Mouse (Mus musculus): ENCODE results near the gene Ehd1. TPM values are rescaled to one million over a fixed set of nuclear protein-coding genes. Genes with fewer than 3 reads are reported as not detected.

The Ehd1 gene
- polyA plus RNA-seq, 1 experiment from 2014 or later: 90.8 TPM

DNA sequence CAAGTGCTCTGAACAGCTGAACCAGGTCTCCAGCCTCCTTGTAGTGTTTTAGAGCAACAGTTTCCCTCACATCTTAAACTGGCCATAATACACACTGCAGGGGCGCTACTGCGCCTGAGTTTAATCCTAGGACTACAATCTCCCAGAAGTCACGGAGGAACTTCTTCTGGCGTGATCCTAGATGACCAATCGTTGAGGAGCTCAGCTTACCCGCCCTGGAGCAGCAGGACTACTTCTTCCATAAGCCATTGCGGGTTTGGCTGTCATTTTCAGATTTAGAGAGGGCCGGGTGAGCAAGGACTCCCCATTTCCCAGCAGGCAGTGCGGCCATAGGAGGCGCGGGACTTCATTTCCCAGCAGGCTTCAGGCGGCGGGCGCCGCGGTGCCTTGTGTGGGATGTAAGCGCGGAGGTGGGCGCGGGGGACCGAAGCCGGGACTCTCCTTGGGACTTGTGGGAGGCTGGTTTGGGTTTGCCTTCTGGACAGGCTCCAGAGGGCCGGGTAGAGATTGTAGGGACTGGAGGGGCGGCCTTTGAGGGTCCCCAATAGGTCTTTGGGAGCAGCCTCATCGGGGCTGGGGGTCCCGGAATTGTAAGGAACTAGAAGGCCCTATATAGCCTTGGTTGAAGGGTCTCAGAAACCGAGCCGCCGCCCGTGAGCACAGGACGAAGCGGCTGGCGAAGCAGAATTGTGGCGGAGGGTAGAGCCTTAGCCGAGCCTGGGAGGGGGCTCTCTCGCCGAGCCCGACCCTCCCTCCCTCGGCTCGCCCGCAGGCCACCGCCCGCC is 58.3 kb downstream of the Ehd1 start, which contains the start of gene Men1:
TSS of gene Men1 (plus strand) at position 307 of the 785 bp plus-strand sequence.
- under 1% methylated on average over 43 of the region's 43 CpGs for WGBS
- peaks cover 26% of the 10 kb centered on the region for H3K4me1 ChIP-seq
- ATAC-seq (ENCODE audit: low FRiP score): peak; percentile 93
- peak within 1 kb of the TSS; percentile 94 for H3K9ac ChIP-seq
- peak within 1 kb of the TSS; percentile 97 for H3K4me2 ChIP-seq (replicated peaks)
- peaks cover 29% of the 10 kb centered on the region for H3K36me3 ChIP-seq
- peak within 1 kb of the TSS; percentile 82 for H3K4me3 ChIP-seq
- H3K9me3 ChIP-seq (replicated peaks): no peaks in the 10 kb centered on the region
- H3K27me3 ChIP-seq: no peaks in the 10 kb centered on the region
- H3K27ac ChIP-seq: peak within 1 kb of the TSS; percentile 71

DNA sequence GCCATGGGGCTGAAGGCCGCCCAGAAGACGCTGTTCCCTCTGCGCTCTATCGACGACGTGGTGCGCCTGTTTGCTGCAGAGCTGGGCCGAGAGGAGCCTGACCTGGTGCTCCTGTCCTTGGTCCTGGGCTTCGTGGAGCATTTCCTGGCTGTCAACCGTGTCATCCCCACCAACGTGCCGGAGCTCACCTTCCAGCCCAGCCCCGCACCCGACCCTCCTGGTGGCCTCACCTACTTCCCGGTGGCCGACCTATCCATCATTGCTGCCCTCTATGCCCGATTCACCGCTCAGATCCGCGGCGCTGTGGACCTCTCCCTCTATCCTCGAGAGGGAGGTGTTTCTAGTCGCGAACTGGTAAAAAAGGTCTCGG is 58.9 kb downstream of the Ehd1 start:
- no peaks in the 10 kb centered on the region for H3K27me3 ChIP-seq
- H3K36me3 ChIP-seq: peaks cover 35% of the 10 kb centered on the region
- no peak for ATAC-seq (ENCODE audit: low FRiP score)
- H3K27ac ChIP-seq: peak overlapping the region; percentile 71
- peak overlapping the region; percentile 94 for H3K9ac ChIP-seq
- peak overlapping the region; percentile 97 for H3K4me2 ChIP-seq (replicated peaks)
- H3K4me1 ChIP-seq: peaks cover 32% of the 10 kb centered on the region
- H3K4me3 ChIP-seq: peak overlapping the region; percentile 82
- WGBS: under 1% methylated on average over 25 of the region's 25 CpGs
- H3K9me3 ChIP-seq (replicated peaks): no peaks in the 10 kb centered on the region

DNA sequence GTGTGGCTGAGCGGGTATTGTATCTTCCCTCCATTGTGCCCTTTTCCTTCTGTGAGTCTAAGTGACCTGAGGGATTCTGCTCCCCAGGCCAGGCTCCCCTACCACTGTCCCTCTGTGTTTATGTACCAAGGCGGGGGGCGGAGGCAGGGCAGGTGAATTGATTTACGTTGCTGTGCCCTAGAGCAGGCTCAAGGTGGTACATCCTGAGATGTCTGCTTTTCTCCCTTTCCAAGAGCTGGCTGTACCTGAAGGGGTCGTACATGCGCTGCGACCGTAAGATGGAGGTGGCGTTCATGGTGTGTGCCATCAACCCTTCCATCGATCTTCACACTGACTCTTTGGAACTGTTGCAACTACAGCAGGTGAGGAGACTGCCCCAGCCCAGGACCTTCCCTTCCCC is 60.4 kb downstream of the Ehd1 start:
- no peak for ATAC-seq (ENCODE audit: low FRiP score)
- WGBS: 95% methylated on average over 10 of the region's 10 CpGs
- H3K27me3 ChIP-seq: no peaks in the 10 kb centered on the region

DNA sequence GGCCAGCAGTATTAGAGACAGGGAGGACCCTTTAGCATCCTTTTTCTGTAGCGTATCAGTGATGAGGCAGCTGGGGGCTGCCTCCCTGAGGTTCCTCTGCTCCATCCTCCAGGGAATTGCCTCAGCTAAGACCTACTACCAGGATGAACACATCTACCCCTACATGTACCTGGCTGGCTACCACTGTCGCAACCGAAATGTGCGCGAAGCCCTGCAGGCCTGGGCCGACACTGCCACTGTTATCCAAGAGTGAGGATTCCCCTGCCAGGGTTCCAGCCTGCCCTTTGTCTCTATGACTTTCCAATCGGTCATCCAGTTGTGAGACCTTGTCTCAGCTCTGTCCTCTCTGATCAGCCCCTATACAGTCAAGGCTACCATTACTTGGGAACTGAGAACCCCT is 61.6 kb downstream of the Ehd1 start:
- H3K36me3 ChIP-seq: peaks cover 42% of the 10 kb centered on the region
- 96% methylated on average over 7 of the region's 7 CpGs for WGBS
- H3K4me1 ChIP-seq: peaks cover 41% of the 10 kb centered on the region

More for the DNA sequence above, 60.4 kb downstream of the Ehd1 start:
- Histone ChIP-seq H3K27ac (no peak overlapping the region), H3K36me3 (peaks cover 36% of the 10 kb centered on the region), H3K4me3 (peak overlapping the region; percentile 82), H3K9ac (peak overlapping the region; percentile 94), H3K4me1 (peaks cover 42% of the 10 kb centered on the region), H3K4me2 (replicated peaks) (peak overlapping the region; percentile 97), H3K9me3 (replicated peaks) (no peaks in the 10 kb centered on the region)

DNA sequence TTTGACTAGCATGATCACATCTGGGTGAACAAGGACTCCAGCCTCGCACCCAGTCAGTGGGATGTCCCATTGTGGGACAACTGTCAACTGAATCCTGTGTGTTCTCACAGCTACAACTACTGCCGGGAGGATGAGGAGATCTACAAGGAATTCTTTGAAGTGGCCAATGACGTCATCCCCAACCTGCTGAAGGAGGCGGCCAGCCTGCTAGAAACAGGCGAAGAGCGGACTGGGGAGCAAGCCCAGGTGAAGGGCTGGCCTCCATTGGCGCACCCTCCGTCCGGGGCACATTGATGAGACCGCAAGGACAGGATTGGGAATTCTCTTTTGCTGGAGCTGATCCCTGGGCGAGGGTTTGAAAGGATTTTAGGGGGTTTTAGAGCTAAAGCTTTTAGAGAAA is 62.2 kb downstream of the Ehd1 start:
- no peak for ATAC-seq (ENCODE audit: low FRiP score)
- Histone ChIP-seq H3K4me3 (no peak overlapping the region), H3K27me3 (no peaks in the 10 kb centered on the region), H3K4me1 (peaks cover 41% of the 10 kb centered on the region), H3K27ac (no peak overlapping the region), H3K9me3 (replicated peaks) (no peaks in the 10 kb centered on the region), H3K9ac (no peak overlapping the region), H3K36me3 (peaks cover 45% of the 10 kb centered on the region), H3K4me2 (replicated peaks) (no peak overlapping the region)
- WGBS: 95% methylated on average over 11 of the region's 11 CpGs

More for the DNA sequence above, 61.6 kb downstream of the Ehd1 start:
- H3K9me3 ChIP-seq (replicated peaks): no peaks in the 10 kb centered on the region
- no peak overlapping the region for H3K27ac ChIP-seq
- H3K4me3 ChIP-seq: no peak overlapping the region
- H3K27me3 ChIP-seq: no peaks in the 10 kb centered on the region
- ATAC-seq (ENCODE audit: low FRiP score): no peak
- no peak overlapping the region for H3K9ac ChIP-seq
- H3K4me2 ChIP-seq (replicated peaks): no peak overlapping the region

DNA sequence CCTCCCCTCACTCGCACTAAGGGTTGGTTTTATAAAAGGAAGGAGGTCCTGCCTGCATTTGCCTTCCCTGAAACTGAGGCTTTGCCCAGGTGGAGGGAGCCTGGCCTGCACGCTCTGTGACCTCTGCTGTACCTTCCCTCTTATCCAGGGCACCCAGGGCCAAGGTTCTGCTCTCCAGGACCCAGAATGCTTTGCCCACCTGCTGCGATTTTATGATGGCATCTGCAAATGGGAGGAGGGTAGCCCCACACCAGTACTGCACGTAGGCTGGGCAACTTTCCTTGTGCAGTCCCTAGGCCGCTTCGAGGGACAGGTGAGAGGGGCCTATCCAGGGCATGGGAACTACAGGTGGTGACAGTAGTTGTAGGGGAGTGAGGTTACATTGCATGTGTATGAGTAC is 62.7 kb downstream of the Ehd1 start:
- 95% methylated on average over 6 of the region's 6 CpGs for WGBS
- ATAC-seq (ENCODE audit: low FRiP score): no peak

DNA sequence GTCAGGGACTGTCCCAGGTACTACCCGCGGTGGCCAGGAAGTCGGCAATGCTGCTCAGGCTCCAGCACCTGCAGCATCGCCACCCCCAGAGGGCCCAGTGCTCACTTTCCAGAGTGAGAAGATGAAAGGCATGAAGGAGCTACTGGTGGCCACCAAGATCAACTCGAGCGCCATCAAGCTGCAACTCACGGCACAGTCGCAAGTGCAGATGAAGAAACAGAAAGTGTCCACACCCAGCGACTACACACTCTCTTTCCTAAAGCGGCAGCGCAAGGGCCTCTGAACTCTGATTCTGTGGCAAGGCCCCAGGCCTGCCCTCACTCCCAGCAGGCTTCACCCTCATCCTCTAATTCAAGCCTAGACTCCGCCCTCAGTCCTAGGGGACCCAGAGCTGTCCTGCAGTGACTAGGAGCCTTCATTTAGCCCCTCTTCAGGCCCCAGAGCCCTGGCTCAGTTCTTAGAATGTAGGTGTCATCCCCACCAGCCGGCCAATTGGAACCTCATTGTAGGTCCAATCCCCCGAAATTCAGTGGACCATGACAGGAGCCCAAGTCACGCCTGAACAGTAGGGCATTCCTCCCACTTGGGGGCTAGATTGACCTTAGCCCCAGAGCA is 63.5 kb downstream of the Ehd1 start:
- H3K36me3 ChIP-seq: peaks cover 57% of the 10 kb centered on the region
- WGBS: 68% methylated on average over 15 of the region's 15 CpGs
- no peak for ATAC-seq (ENCODE audit: low FRiP score)
- peaks cover 37% of the 10 kb centered on the region for H3K4me1 ChIP-seq
- H3K9me3 ChIP-seq (replicated peaks): no peaks in the 10 kb centered on the region
- no peaks in the 10 kb centered on the region for H3K27me3 ChIP-seq
- no peak overlapping the region for H3K9ac ChIP-seq
- H3K4me3 ChIP-seq: peak overlapping the region; percentile 55; the same call in 1 of the 2 replicates
- H3K27ac ChIP-seq: no peak overlapping the region
- no peak overlapping the region for H3K4me2 ChIP-seq (replicated peaks)

More for the DNA sequence above, 62.7 kb downstream of the Ehd1 start:
- no peak overlapping the region for H3K4me3 ChIP-seq
- peaks cover 49% of the 10 kb centered on the region for H3K36me3 ChIP-seq
- H3K27me3 ChIP-seq: no peaks in the 10 kb centered on the region
- no peak overlapping the region for H3K27ac ChIP-seq
- H3K9me3 ChIP-seq (replicated peaks): no peaks in the 10 kb centered on the region
- no peak overlapping the region for H3K9ac ChIP-seq
- no peak overlapping the region for H3K4me2 ChIP-seq (replicated peaks)
- peaks cover 41% of the 10 kb centered on the region for H3K4me1 ChIP-seq

DNA sequence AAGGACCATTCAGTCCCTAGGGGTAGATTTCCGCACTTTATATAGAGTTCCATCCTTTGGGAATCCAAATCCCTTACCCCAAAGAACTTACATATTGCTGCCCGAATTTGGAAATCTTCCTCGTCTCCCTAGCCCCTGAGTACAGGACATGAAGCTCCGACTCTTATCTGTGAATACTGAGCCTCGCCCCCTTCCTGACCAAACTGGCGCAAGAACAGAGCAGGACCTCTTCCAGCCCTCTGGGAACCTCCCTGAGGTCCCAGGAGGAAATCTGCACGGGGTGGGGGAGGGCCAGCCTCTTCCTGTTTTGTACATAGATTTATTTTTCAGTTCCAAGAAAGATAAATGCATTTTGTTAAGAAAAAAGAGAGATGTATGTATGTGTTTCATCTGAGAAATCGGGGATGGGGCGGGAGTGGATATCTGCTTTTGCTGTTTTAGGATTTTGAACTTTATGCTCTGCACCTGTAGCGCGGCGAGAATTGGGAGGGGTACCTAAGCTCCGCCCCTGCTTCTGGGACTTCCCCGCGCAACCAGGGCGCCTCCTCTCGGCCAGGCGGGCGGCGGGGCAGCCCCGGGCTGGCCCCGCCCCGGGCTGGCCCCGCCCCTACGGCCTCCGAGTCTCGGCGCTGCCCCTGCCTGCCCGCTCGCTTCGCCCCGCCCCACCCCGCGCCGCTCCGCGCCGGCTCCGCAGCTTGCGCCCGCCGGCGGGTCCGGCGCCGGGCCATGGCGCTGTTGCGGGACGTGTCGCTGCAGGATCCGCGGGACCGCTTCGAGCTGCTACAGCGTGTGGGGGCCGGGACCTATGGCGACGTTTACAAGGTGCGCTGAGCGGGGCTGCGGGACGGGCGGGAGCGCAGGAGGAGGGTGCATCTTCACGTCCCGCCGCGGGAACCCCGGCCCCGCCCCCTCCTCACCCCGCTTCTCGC is 64.3 kb downstream of the Ehd1 start, which contains the start of gene Map4k2:
TSS of gene Map4k2 (plus strand) at position 612 of the 929 bp plus-strand sequence.
- no peaks in the 10 kb centered on the region for H3K27me3 ChIP-seq
- H3K4me3 ChIP-seq: peak within 1 kb of the TSS; percentile 55
- H3K27ac ChIP-seq: no peak within 1 kb of the TSS
- peaks cover 64% of the 10 kb centered on the region for H3K36me3 ChIP-seq
- peak within 1 kb of the TSS; percentile 77 for H3K4me2 ChIP-seq (replicated peaks)
- H3K9ac ChIP-seq: peak within 1 kb of the TSS; percentile 67
- WGBS: 8% methylated on average over 70 of the region's 72 CpGs
- peak; percentile 53; the same call in 1 of the 2 replicates for ATAC-seq (ENCODE audit: low FRiP score)
- peaks cover 34% of the 10 kb centered on the region for H3K4me1 ChIP-seq
- H3K9me3 ChIP-seq (replicated peaks): no peaks in the 10 kb centered on the region

DNA sequence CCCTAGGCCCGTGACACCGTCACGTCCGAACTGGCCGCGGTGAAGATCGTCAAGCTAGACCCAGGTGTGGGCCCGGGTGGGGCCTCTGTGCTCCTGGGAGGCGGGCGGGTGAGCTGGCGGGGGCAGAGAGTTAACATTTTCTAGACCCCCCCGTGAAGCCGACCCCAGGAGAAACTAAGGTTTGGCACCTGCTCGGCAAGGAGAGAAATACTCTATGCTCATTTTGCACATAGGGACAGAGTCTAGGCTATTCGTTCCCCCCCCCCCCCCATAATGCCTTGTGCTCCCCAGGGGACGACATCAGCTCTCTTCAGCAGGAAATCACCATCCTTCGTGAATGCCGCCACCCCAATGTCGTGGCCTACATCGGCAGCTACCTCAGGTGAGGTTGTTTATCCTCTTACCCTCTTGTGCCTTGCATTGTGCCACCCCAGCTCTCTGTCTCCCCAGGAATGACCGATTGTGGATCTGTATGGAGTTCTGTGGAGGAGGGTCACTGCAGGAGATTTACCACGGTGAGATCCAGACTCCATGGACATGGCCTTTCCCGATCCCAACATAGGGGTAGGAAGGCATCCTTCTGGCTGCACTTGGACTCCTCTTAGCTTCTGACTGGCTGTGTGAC is 65.0 kb downstream of the Ehd1 start:
- peaks cover 26% of the 10 kb centered on the region for H3K4me1 ChIP-seq
- no peaks in the 10 kb centered on the region for H3K9me3 ChIP-seq (replicated peaks)
- H3K4me2 ChIP-seq (replicated peaks): peak overlapping the region; percentile 77
- H3K4me3 ChIP-seq: peak overlapping the region; percentile 55
- peak overlapping the region; percentile 67 for H3K9ac ChIP-seq
- 0 out of 2 replicates have a peak, but pooled peaks have one; percentile 7 for ATAC-seq (ENCODE audit: low FRiP score)
- 15% methylated on average over 23 of the region's 23 CpGs for whole genome bisulfite sequencing
- no peaks in the 10 kb centered on the region for H3K27me3 ChIP-seq
- H3K27ac ChIP-seq: no peak overlapping the region
- peaks cover 72% of the 10 kb centered on the region for H3K36me3 ChIP-seq

DNA sequence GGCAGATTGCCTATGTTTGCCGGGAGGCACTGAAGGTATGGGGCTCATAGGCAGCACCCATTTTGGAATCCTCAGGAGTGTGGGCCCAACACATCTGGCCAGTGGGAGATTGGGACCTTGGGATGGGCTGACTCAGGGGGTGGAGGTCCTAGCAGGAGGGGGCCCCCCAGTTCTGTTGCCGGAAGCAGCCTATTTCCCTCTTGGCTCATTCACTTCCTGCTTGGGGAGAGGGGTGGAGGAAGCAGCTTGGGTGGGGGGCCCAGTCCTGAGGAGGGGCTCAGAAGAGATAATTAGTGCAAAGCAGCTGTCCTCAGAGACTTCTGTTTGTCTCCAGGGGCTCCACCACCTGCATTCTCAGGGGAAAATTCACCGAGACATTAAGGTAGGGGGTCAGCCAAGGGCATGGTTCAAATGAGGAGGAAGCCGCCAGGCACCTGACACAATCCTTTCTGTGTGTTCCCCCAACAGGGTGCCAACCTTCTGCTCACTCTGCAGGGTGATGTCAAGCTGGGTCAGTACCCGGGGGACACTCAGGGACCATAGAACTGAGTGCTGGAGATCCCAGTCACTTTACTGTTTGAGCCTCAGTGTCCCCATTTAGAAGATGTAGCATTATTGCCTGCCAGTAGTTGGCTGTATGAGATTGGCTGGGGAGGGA is 65.9 kb downstream of the Ehd1 start:
- ATAC-seq (ENCODE audit: low FRiP score): no peak
- Histone ChIP-seq H3K4me3 (no peak overlapping the region), H3K9me3 (replicated peaks) (no peaks in the 10 kb centered on the region), H3K4me2 (replicated peaks) (0 out of 2 replicates have a peak overlapping the region, but pooled peaks have one; percentile 77), H3K36me3 (peaks cover 76% of the 10 kb centered on the region), H3K9ac (no peak overlapping the region), H3K27me3 (no peaks in the 10 kb centered on the region), H3K27ac (no peak overlapping the region), H3K4me1 (peaks cover 18% of the 10 kb centered on the region)
- WGBS: 78% methylated on average over 5 of the region's 5 CpGs
